ENCODE assay signal across 19 mouse cellular contexts in genomic region chr5:93139350-93139749, GRCm38 (mm10). TPM values are rescaled to one million over a fixed set of nuclear protein-coding genes. Genes with fewer than 3 reads are reported as not detected.
A peak's percentile ranks its signal among the peaks of the same experiment; 100 is the strongest.
DNase-seq lines count a peak whose midpoint lies in the region; TF ChIP-seq lines count a peak whose summit lies in the region.
"Had no signal": no experiment of that assay in that cellular context is flagged by ENCODE, and none has a peak within 500 bp of the region (broad histone marks: within the 10 kb centered on the region; RNA-seq: fewer than 3 reads in every experiment).

No protein-coding gene starts in this region.

- TF ChIP-seq POLR2A in myocyte (IDR thresholded peaks at IDR 0.05; ENCODE audit: insufficient read length, low read depth): no peak

- H3K36me3 ChIP-seq in myocyte (ENCODE audit: control insufficient read depth, insufficient read depth): no peaks in the 10 kb centered on the region

- H3K4me2 ChIP-seq in myocyte (ENCODE audit: low read depth): no peak overlapping the region
- H3K4me2 ChIP-seq: forebrain, embryonic 13.5 days; heart, embryonic 11.5 days; hindbrain, embryonic 12.5 days; hindbrain, embryonic 15.5 days had no signal

- no peak overlapping the region for H3K4me3 ChIP-seq in gastrocnemius, adult 2 months
- no peak overlapping the region for H3K4me3 ChIP-seq in myocyte
- H3K4me3 ChIP-seq: forebrain, embryonic 10.5 days; forebrain, embryonic 13.5 days; hindbrain, embryonic 12.5 days; hindbrain, embryonic 15.5 days had no signal

- peaks cover 22% of the 10 kb centered on the region for H3K79me2 ChIP-seq in myocyte (ENCODE audit: control insufficient read depth, insufficient read depth)

- H3K27me3 ChIP-seq in myocyte (ENCODE audit: control insufficient read depth, insufficient read depth, insufficient read length): no peaks in the 10 kb centered on the region
- H3K27me3 ChIP-seq: forebrain, embryonic 13.5 days; hindbrain, embryonic 12.5 days; hindbrain, embryonic 15.5 days had no signal

- no peak overlapping the region for H3ac ChIP-seq in myocyte (ENCODE audit: control insufficient read depth, insufficient read length)

- intact Hi-C loops in gastrocnemius, adult 2 months (cut with DNase I): no loop called here

- no peak for TF ChIP-seq CTCF in gastrocnemius, adult 2 months (IDR thresholded peaks at IDR 0.05)

- peak overlapping the region; percentile 84 for H3K27ac ChIP-seq in gastrocnemius, adult 2 months
- H3K27ac ChIP-seq: forebrain, embryonic 10.5 days; forebrain, embryonic 13.5 days; hindbrain, embryonic 12.5 days; hindbrain, embryonic 15.5 days had no signal

- no peak for DNase-seq in gastrocnemius, adult 2 months
- no peak for DNase-seq in gastrocnemius, adult 8-10 months (ENCODE audit: low spot score in 2 of 2)
- DNase-seq in right cerebral cortex, postnatal 10 days (ENCODE audit: low spot score in 2 of 2): peak; percentile 69 to 77
- no peak for DNase-seq in right cerebral cortex, postnatal 25 days
- no peak for DNase-seq in adrenal gland, adult 18-20 months (ENCODE audit: low spot score in 2 of 2)
- DNase-seq: adrenal gland, adult 8-10 months; adrenal gland, postnatal 25 days; B cell, adult 2 months; cerebellum, adult 18-20 months; cerebellum, adult 9-10 months; cerebellum, postnatal 14 days; gastrocnemius, postnatal 14 days; heart, adult 11 months had no signal

TF ChIP-seq in myocyte, 11 proteins besides CTCF, POLR2A, EP300 and RAD21:
- TF ChIP-seq TCF3 (IDR thresholded peaks at IDR 0.05; ENCODE audit: insufficient read length, low read depth) (no peak), CEBPB (IDR thresholded peaks at IDR 0.05; ENCODE audit: insufficient read depth, poor library complexity, severe bottlenecking) (no peak), E2F4 (IDR thresholded peaks at IDR 0.05; ENCODE audit: insufficient read depth) (no peak), SRF (IDR thresholded peaks at IDR 0.05; ENCODE audit: control insufficient read depth, insufficient read length, low read depth) (no peak), MAX (IDR thresholded peaks at IDR 0.05; ENCODE audit: low read depth) (no peak), MYOD1 (IDR thresholded peaks at IDR 0.05; ENCODE audit: control insufficient read depth in 1 of 3, insufficient read length in 2 of 3, low read depth in 2 of 3) (peak; percentile 13 to 85 (median 62)), REST (IDR thresholded peaks at IDR 0.05; ENCODE audit: insufficient read depth, insufficient read length) (no peak), USF1 (IDR thresholded peaks at IDR 0.05; ENCODE audit: low read depth) (no peak), POLR2AphosphoS2 (IDR thresholded peaks at IDR 0.05; ENCODE audit: insufficient read length, low read depth) (no peak), MYOG (IDR thresholded peaks at IDR 0.05; ENCODE audit: control insufficient read depth in 1 of 3, insufficient read depth in 1 of 3, insufficient read length in 2 of 3, low read depth in 2 of 3) (peak in 1 of 3 experiments; percentile 75), TCF12 (IDR thresholded peaks at IDR 0.05; ENCODE audit: insufficient read depth, poor library complexity, severe bottlenecking) (peak; percentile 69)

RNA-seq across cellular contexts. Expression of gene Sept11, which starts 46.1 kb away (rescaled TPM):
- 10 to 100 TPM; 85.1 to 87.6 TPM for total RNA-seq in gastrocnemius, adult 2 months (2021)
- total RNA-seq in gastrocnemius, adult 8-10 months (2022): 100 to 1,000 TPM in 1 of 4 experiments, 10 to 100 TPM in 3; 91.3 to 100 (median 94.8) TPM
- polyA plus RNA-seq in myocyte (2012; fragmentation: generic; extraction: Trizol): 114 TPM
- 10 to 100 TPM; 31.9 to 41.2 TPM for total RNA-seq in adrenal gland, adult 18-20 months (2021)

Comparison
In these comparisons a context has a peak if more than half of its experiments do, and no peak if none do; other contexts are left out.
1. DNase-seq: peak in right cerebral cortex, postnatal 10 days (2 of 2); none in gastrocnemius, adult 2 months (single experiment), gastrocnemius, adult 8-10 months (0 of 2), right cerebral cortex, postnatal 25 days (single experiment) and adrenal gland, adult 18-20 months (0 of 2).